Comparison of ENCODE assay signal across 23 mouse cellular contexts in the genomic region with DNA sequence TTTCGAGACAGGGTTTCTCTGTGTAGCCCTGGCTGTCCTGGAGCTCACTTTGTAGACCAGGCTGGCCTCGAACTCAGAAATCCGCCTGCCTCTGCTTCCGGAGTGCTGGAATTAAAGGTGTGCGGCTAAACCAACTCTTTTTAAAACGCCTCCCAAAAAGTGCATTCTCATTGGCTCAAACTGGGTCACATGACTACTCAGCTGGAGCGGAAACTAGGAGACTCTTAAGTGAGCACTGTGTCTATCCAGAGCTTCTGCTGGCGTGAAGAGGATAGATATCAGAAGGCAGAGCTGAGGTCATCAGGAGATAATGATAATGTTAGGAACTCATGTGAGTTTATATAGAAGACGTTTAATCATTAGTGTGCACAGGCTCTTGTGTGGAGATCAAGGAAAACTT. TPM values are rescaled to one million over a fixed set of nuclear protein-coding genes. Genes with fewer than 3 reads are reported as not detected.
"Had no signal": no experiment of that assay in that cellular context is flagged by ENCODE, and none has a peak within 500 bp of the region (broad histone marks: within the 10 kb centered on the region; RNA-seq: fewer than 3 reads in every experiment).

No protein-coding gene starts in this region.

- DNase-seq: liver, postnatal 0 days; lung, adult 2 months; lung, postnatal 14 days; lung, postnatal 36 days; retina, postnatal 1 day; right cerebral cortex, adult 18-20 months; right cerebral cortex, postnatal 25 days; right cerebral cortex, postnatal 4 days; spleen, adult 18-20 months; thymus, adult 18-20 months; thymus, postnatal 14 days; thymus, postnatal 36 days had no signal

- H3K9me3 ChIP-seq: lung, embryonic 15.5 days; midbrain, embryonic 13.5 days; midbrain, embryonic 15.5 days; neural tube, embryonic 13.5 days; neural tube, embryonic 15.5 days had no signal

- H3K4me2 ChIP-seq: lung, embryonic 15.5 days; midbrain, embryonic 11.5 days; midbrain, embryonic 13.5 days; midbrain, embryonic 15.5 days; neural tube, embryonic 13.5 days; neural tube, embryonic 15.5 days had no signal

- H3K27me3 ChIP-seq: lung, embryonic 15.5 days; megakaryocyte, embryonic 14.5 days; midbrain, embryonic 13.5 days; midbrain, embryonic 15.5 days; neural tube, embryonic 13.5 days; neural tube, embryonic 15.5 days had no signal

- H3K9ac ChIP-seq: liver, postnatal 0 days; lung, embryonic 15.5 days; midbrain, embryonic 13.5 days; midbrain, embryonic 15.5 days; neural tube, embryonic 13.5 days; neural tube, embryonic 15.5 days had no signal

- H3K4me3 ChIP-seq: lung, embryonic 15.5 days; megakaryocyte, embryonic 14.5 days; midbrain, embryonic 13.5 days; midbrain, embryonic 15.5 days; neural tube, embryonic 13.5 days; neural tube, embryonic 15.5 days had no signal

- H3K27ac ChIP-seq: lung, embryonic 15.5 days; macrophage; midbrain, embryonic 13.5 days; midbrain, embryonic 15.5 days; neural tube, embryonic 13.5 days; neural tube, embryonic 15.5 days had no signal

- H3K4me1 ChIP-seq: lung, embryonic 15.5 days; megakaryocyte, embryonic 14.5 days; midbrain, embryonic 13.5 days; midbrain, embryonic 15.5 days; neural tube, embryonic 13.5 days; neural tube, embryonic 15.5 days had no signal

- H3K36me3 ChIP-seq: lung, embryonic 15.5 days; midbrain, embryonic 13.5 days; midbrain, embryonic 15.5 days; neural tube, embryonic 13.5 days; neural tube, embryonic 15.5 days had no signal

- ATAC-seq: liver, postnatal 0 days; lung, postnatal 0 days; midbrain, embryonic 13.5 days; midbrain, embryonic 15.5 days had no signal

RNA-seq across cellular contexts. Expression of a gene that starts 36.0 kb away (rescaled TPM):
- total RNA-seq: megakaryocyte progenitor cell, adult 5-6 weeks; monocyte, adult 5-6 weeks had no signal
- polyA plus RNA-seq: macrophage had no signal

RNA-seq across cellular contexts. Expression of a gene that starts 48.6 kb away (rescaled TPM):
- total RNA-seq: monocyte, adult 5-6 weeks had no signal
- polyA plus RNA-seq: macrophage had no signal
